Mouse (Mus musculus) thymus, adult 18-20 months (tissue): ENCODE measurements around the gene Pusl1.

Source experiments
- DNase-seq, 2 experiments: peaks; one replicate each; pipeline ENCODE4 v3.0.0; 2022; ENCODE audit warnings: mixed read lengths in 2 of 2

The Pusl1 gene

DNA sequence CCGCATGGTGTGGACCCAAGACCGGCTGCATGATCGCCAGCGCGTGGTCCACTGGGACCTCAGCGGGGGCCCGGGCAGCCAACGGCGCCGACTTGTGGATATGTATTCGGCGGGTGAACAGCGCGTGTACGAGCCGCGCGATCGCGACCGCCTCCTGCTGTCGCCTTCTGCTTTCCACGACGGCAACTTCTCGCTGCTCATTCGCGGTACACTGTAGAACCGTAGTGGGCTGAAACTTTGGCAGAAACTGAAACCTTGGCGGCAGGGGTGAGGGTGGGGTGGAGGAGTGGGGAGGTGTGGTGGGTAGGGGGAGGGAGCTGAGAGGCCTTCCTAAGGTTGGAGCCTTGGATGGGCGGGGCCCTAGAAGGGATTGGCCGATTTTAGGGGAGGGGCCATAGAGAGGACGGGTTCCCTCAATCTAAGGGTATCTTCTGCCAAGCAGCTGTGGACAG, 50.6 kb downstream of the Pusl1 start:
- DNase-seq = peak; percentile 46 to 68

- no peak for DNase-seq
Measured at GRCm38 (mm10) chr4:155840076-155841002, 51.2 kb downstream of the Pusl1 start.

- peak in 1 of 2 experiments; percentile 37 for DNase-seq
Measured at GRCm38 (mm10) chr4:155839483-155839910, 52.1 kb downstream of the Pusl1 start, which contains the start of gene Mxra8. Gene Mxra8, plus strand, starts transcription at chr4:155839680.

- no peak for DNase-seq
Measured at GRCm38 (mm10) chr4:155838187-155839153, 53.1 kb downstream of the Pusl1 start.
